In the genomic region with DNA sequence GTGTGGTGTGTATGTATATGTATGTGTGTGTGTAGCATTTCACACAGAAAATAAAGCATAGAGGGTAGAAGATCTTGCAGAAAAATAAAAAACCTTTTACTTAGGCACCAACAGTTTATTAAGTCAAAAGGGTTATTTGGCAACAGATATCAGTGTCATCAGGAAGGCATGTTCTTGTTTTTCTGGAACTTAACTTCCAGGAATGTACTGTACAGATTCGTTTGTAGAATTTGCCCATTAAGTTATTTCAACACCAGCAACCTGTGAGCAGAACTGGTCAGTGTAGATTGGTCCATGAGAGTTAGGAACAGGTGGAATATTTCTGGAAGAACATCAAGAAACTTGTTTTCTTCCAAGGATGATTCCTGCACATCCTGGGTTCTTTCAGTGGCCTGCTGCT, we compare ENCODE assay signal across 27 mouse cellular contexts. TPM values are rescaled to one million over a fixed set of nuclear protein-coding genes. Genes with fewer than 3 reads are reported as not detected.
DNase-seq lines count a peak whose midpoint lies in the region; ATAC-seq and TF ChIP-seq lines count a peak whose summit lies in the region.
"Had no signal": no experiment of that assay in that cellular context is flagged by ENCODE, and none has a peak within 500 bp of the region (broad histone marks: within the 10 kb centered on the region; RNA-seq: fewer than 3 reads in every experiment).

No protein-coding gene starts in this region.

- peak; percentile 81 for TF ChIP-seq EP300 in liver, postnatal 0 days (IDR thresholded peaks at IDR 0.05; ENCODE audit: low read depth)

- no peak for TF ChIP-seq CTCF in kidney, adult 2 months (conservative IDR thresholded peaks at IDR 0.05; ENCODE audit: insufficient read depth, insufficient read length, low read depth, low read length)
- TF ChIP-seq CTCF in liver, postnatal 0 days (IDR thresholded peaks at IDR 0.05; ENCODE audit: low read depth), result no peak
- no peak for TF ChIP-seq CTCF in bone marrow macrophage, adult 2 months (IDR thresholded peaks at IDR 0.05; ENCODE audit: low read depth, low read length)

- H3K9ac ChIP-seq in liver, postnatal 0 days (replicated peaks), result no peak overlapping the region
- no peak overlapping the region for H3K9ac ChIP-seq in liver, embryonic 11.5 days (ENCODE audit: low read depth, low read length)
- no peak overlapping the region for H3K9ac ChIP-seq in midbrain, embryonic 11.5 days (ENCODE audit: low read length)
- no peak overlapping the region for H3K9ac ChIP-seq in forebrain, embryonic 12.5 days
- H3K9ac ChIP-seq: embryonic facial prominence, embryonic 12.5 days; forebrain, embryonic 13.5 days; forebrain, embryonic 15.5 days; forebrain, postnatal 0 days had no signal

- H3K27ac ChIP-seq in kidney, adult 2 months (ENCODE audit: insufficient read depth, low read depth, low read length), result no peak overlapping the region
- H3K27ac ChIP-seq in liver, postnatal 0 days (ENCODE audit: low read depth), result no peak overlapping the region
- H3K27ac ChIP-seq in liver, embryonic 11.5 days (ENCODE audit: low read depth, low read length), result no peak overlapping the region
- peak overlapping the region; percentile 81 for H3K27ac ChIP-seq in bone marrow macrophage, adult 2 months (ENCODE audit: insufficient read depth, low read depth, low read length)
- no peak overlapping the region for H3K27ac ChIP-seq in midbrain, embryonic 11.5 days (ENCODE audit: low read depth, low read length)
- no peak overlapping the region for H3K27ac ChIP-seq in forebrain, embryonic 12.5 days
- H3K27ac ChIP-seq: embryonic facial prominence, embryonic 10.5 days; embryonic facial prominence, embryonic 12.5 days; forebrain, embryonic 10.5 days; forebrain, embryonic 13.5 days; forebrain, embryonic 15.5 days had no signal

- WGBS in kidney, adult 2 months, result 19% methylated on average over 1 of the region's 1 CpGs
- 50% methylated on average over 1 of the region's 1 CpGs for WGBS in liver, postnatal 0 days (ENCODE audit: insufficient replicate concordance)
- 81% methylated on average over 1 of the region's 1 CpGs for WGBS in liver, embryonic 11.5 days
- 91% methylated on average over 1 of the region's 1 CpGs for WGBS in midbrain, embryonic 11.5 days
- WGBS in forebrain, embryonic 12.5 days, result 92% methylated on average over 1 of the region's 1 CpGs

- no peak overlapping the region for H3K4me3 ChIP-seq in kidney, adult 2 months (ENCODE audit: insufficient read depth, low read depth, low read length)
- H3K4me3 ChIP-seq in liver, postnatal 0 days (ENCODE audit: low read depth, low read length), result no peak overlapping the region
- H3K4me3 ChIP-seq in liver, embryonic 11.5 days (ENCODE audit: low read depth, low read length), result no peak overlapping the region
- H3K4me3 ChIP-seq in bone marrow macrophage, adult 2 months (ENCODE audit: insufficient read depth, low read length), result no peak overlapping the region
- H3K4me3 ChIP-seq in midbrain, embryonic 11.5 days (ENCODE audit: low read depth, low read length), result no peak overlapping the region
- no peak overlapping the region for H3K4me3 ChIP-seq in forebrain, embryonic 12.5 days (replicated peaks)
- H3K4me3 ChIP-seq: embryonic facial prominence, embryonic 10.5 days; embryonic facial prominence, embryonic 12.5 days; forebrain, embryonic 10.5 days; forebrain, embryonic 13.5 days; forebrain, embryonic 15.5 days had no signal

- peak; percentile 23 for DNase-seq in kidney, adult 2 months
- DNase-seq in kidney, postnatal 10 days, result no peak
- no peak for DNase-seq in liver, postnatal 0 days
- no peak for DNase-seq in liver, embryonic 11.5 days (ENCODE audit: low spot score)
- peak; percentile 30 for DNase-seq in gonadal fat pad, adult 2 months (ENCODE audit: low read depth)
- no peak for DNase-seq in midbrain, embryonic 11.5 days (ENCODE audit: low spot score, missing footprints)
- DNase-seq: adrenal gland, adult 8-10 months; adrenal gland, postnatal 25 days; B cell, adult 2 months; cerebellum, adult 11-12 months; cerebellum, adult 2 months; cerebellum, adult 9-10 months; cerebellum, postnatal 10 days; cerebellum, postnatal 25 days; forebrain, postnatal 0 days had no signal

- H3K4me2 ChIP-seq in liver, postnatal 0 days (ENCODE audit: low read depth, low read length), result no peak overlapping the region
- H3K4me2 ChIP-seq in liver, embryonic 11.5 days, result no peak overlapping the region
- H3K4me2 ChIP-seq in midbrain, embryonic 11.5 days, result no peak overlapping the region
- no peak overlapping the region for H3K4me2 ChIP-seq in forebrain, embryonic 12.5 days
- H3K4me2 ChIP-seq: embryonic facial prominence, embryonic 12.5 days; forebrain, embryonic 13.5 days; forebrain, embryonic 15.5 days had no signal

- peak; percentile 89 for ATAC-seq in liver, postnatal 0 days
- ATAC-seq in liver, embryonic 11.5 days (replicated peaks; ENCODE audit: low FRiP score), result no peak
- no peak for ATAC-seq in midbrain, embryonic 11.5 days (ENCODE audit: low FRiP score)
- no peak for ATAC-seq in forebrain, embryonic 12.5 days (ENCODE audit: low FRiP score)
- ATAC-seq: activated CD4-positive, CD25-positive, alpha-beta regulatory T cell, adult 4 months; CD4-positive, CD25-positive, alpha-beta regulatory T cell, adult 4 months; forebrain, embryonic 13.5 days; forebrain, embryonic 15.5 days; forebrain, postnatal 0 days; Patski had no signal

- no peaks in the 10 kb centered on the region for H3K27me3 ChIP-seq in kidney, adult 2 months (replicated peaks; ENCODE audit: control insufficient read depth, insufficient read depth, low read length)
- H3K27me3 ChIP-seq in liver, postnatal 0 days (ENCODE audit: insufficient read depth, low read length), result no peaks in the 10 kb centered on the region
- no peaks in the 10 kb centered on the region for H3K27me3 ChIP-seq in liver, embryonic 11.5 days (replicated peaks; ENCODE audit: control insufficient read depth, insufficient read depth, low read length)
- H3K27me3 ChIP-seq in midbrain, embryonic 11.5 days (ENCODE audit: control insufficient read depth, insufficient read depth, low read length), result no peaks in the 10 kb centered on the region
- H3K27me3 ChIP-seq in forebrain, embryonic 12.5 days, result no peaks in the 10 kb centered on the region
- H3K27me3 ChIP-seq: CH12.LX; embryonic facial prominence, embryonic 12.5 days; forebrain, embryonic 13.5 days; forebrain, embryonic 15.5 days; Patski had no signal

- no peak for TF ChIP-seq POLR2A in kidney, adult 2 months (IDR thresholded peaks at IDR 0.05; ENCODE audit: low read depth, low read length)
- TF ChIP-seq POLR2A in bone marrow macrophage, adult 2 months (IDR thresholded peaks at IDR 0.05; ENCODE audit: borderline replicate concordance, low read depth, low read length), result no peak

- H3K4me1 ChIP-seq in kidney, adult 2 months (ENCODE audit: control insufficient read depth, insufficient read depth, low read length), result 0 out of 2 replicates have a peak, but pooled peaks cover 2% of the 10 kb centered on the region
- H3K4me1 ChIP-seq in liver, postnatal 0 days (ENCODE audit: insufficient read depth), result no peaks in the 10 kb centered on the region
- H3K4me1 ChIP-seq in liver, embryonic 11.5 days (replicated peaks; ENCODE audit: control insufficient read depth, insufficient read depth, low read length), result no peaks in the 10 kb centered on the region
- H3K4me1 ChIP-seq in bone marrow macrophage, adult 2 months (ENCODE audit: control insufficient read depth, insufficient read depth, low read length), result peaks cover 11% of the 10 kb centered on the region
- 0 out of 2 replicates have a peak, but pooled peaks cover under 1% of the 10 kb centered on the region for H3K4me1 ChIP-seq in midbrain, embryonic 11.5 days (ENCODE audit: control insufficient read depth, insufficient read depth, low read length)
- H3K4me1 ChIP-seq in forebrain, embryonic 12.5 days, result no peaks in the 10 kb centered on the region
- H3K4me1 ChIP-seq: embryonic facial prominence, embryonic 10.5 days; embryonic facial prominence, embryonic 12.5 days; forebrain, embryonic 13.5 days; forebrain, embryonic 15.5 days had no signal

- no peaks in the 10 kb centered on the region for H3K9me3 ChIP-seq in liver, postnatal 0 days (ENCODE audit: low read length)
- no peaks in the 10 kb centered on the region for H3K9me3 ChIP-seq in liver, embryonic 11.5 days (ENCODE audit: control insufficient read depth, low read length)
- no peaks in the 10 kb centered on the region for H3K9me3 ChIP-seq in midbrain, embryonic 11.5 days (ENCODE audit: control insufficient read depth, low read length)
- no peaks in the 10 kb centered on the region for H3K9me3 ChIP-seq in forebrain, embryonic 12.5 days
- H3K9me3 ChIP-seq: embryonic facial prominence, embryonic 10.5 days; embryonic facial prominence, embryonic 12.5 days; forebrain, embryonic 10.5 days; forebrain, embryonic 13.5 days; forebrain, embryonic 15.5 days; G1E had no signal

- no peaks in the 10 kb centered on the region; the same call in 1 of the 2 replicates for H3K36me3 ChIP-seq in kidney, adult 2 months (ENCODE audit: control insufficient read depth, insufficient read depth, low read length)
- peaks cover 4% of the 10 kb centered on the region; the same call in 1 of the 2 replicates for H3K36me3 ChIP-seq in liver, postnatal 0 days (replicated peaks; ENCODE audit: insufficient read depth, low read length)
- peaks cover 6% of the 10 kb centered on the region; the same call in 1 of the 2 replicates for H3K36me3 ChIP-seq in liver, embryonic 11.5 days (ENCODE audit: control insufficient read depth, insufficient read depth, low read length)
- H3K36me3 ChIP-seq in midbrain, embryonic 11.5 days (ENCODE audit: control insufficient read depth, insufficient read depth, low read length), result no peaks in the 10 kb centered on the region
- peaks cover 5% of the 10 kb centered on the region for H3K36me3 ChIP-seq in forebrain, embryonic 12.5 days (replicated peaks)

RNA-seq across cellular contexts. Expression of a gene that starts 30.8 kb away (rescaled TPM):
- 16.2 and 16.4 TPM in 2 replicates for polyA plus RNA-seq in kidney, adult 2 months (2012; rRNA removed)
- 8.3 and 8.9 TPM in 2 replicates for polyA plus RNA-seq in liver, postnatal 0 days (2015; fragmentation: Nextera tagmentation; extraction: Ambion mirVana)
- polyA plus RNA-seq in liver, embryonic 11.5 days (2014; fragmentation: Nextera tagmentation; extraction: Ambion mirVana), result 19.9 and 20.7 TPM in 2 replicates
- polyA plus RNA-seq in bone marrow macrophage, adult 2 months (2012; ENCODE audit: insufficient read depth, insufficient read length, missing spikeins), result 20.6 and 22.9 TPM in 2 replicates
- polyA plus RNA-seq in gonadal fat pad, adult 2 months (2012; rRNA removed), result 21.8 and 23.8 TPM in 2 replicates
- polyA plus RNA-seq in midbrain, embryonic 11.5 days (2014; fragmentation: Nextera tagmentation; extraction: Ambion mirVana), result 14.1 and 15.5 TPM in 2 replicates
- polyA plus RNA-seq in forebrain, embryonic 12.5 days (2016; fragmentation: Nextera tagmentation; extraction: Ambion mirVana), result 19.1 and 19.7 TPM in 2 replicates

RNA-seq across cellular contexts. Expression of a gene that starts 44.6 kb away (rescaled TPM):
- polyA plus RNA-seq in kidney, adult 2 months (2012; rRNA removed), result 0.05 TPM in 1 of 2 replicates, not detected in the other
- polyA plus RNA-seq in liver, postnatal 0 days (2015; fragmentation: Nextera tagmentation; extraction: Ambion mirVana), result not detected in 2 replicates
- polyA plus RNA-seq in liver, embryonic 11.5 days (2014; fragmentation: Nextera tagmentation; extraction: Ambion mirVana), result not detected in 2 replicates
- polyA plus RNA-seq in bone marrow macrophage, adult 2 months (2012; ENCODE audit: insufficient read depth, insufficient read length, missing spikeins), result not detected in 2 replicates
- 0.39 and 0.93 TPM in 2 replicates for polyA plus RNA-seq in gonadal fat pad, adult 2 months (2012; rRNA removed)
- 0.10 TPM in 1 of 2 replicates, not detected in the other for polyA plus RNA-seq in midbrain, embryonic 11.5 days (2014; fragmentation: Nextera tagmentation; extraction: Ambion mirVana)
- polyA plus RNA-seq in forebrain, embryonic 12.5 days (2016; fragmentation: Nextera tagmentation; extraction: Ambion mirVana), result 0.17 and 0.27 TPM in 2 replicates
- polyA plus RNA-seq: forebrain, embryonic 10.5 days; G1E; Patski had no signal

Comparison
In these comparisons a context has a peak if more than half of its experiments do, and no peak if none do; other contexts are left out.
1. DNase-seq: peak in kidney, adult 2 months (single experiment) and gonadal fat pad, adult 2 months (single experiment); none in kidney, postnatal 10 days (single experiment), liver, postnatal 0 days (single experiment), liver, embryonic 11.5 days (single experiment) and midbrain, embryonic 11.5 days (single experiment).